Mouse (Mus musculus): ENCODE data around the gene Derl3.
A peak's percentile ranks its signal among the peaks of the same experiment; 100 is the strongest.

Gene Derl3

DNA sequence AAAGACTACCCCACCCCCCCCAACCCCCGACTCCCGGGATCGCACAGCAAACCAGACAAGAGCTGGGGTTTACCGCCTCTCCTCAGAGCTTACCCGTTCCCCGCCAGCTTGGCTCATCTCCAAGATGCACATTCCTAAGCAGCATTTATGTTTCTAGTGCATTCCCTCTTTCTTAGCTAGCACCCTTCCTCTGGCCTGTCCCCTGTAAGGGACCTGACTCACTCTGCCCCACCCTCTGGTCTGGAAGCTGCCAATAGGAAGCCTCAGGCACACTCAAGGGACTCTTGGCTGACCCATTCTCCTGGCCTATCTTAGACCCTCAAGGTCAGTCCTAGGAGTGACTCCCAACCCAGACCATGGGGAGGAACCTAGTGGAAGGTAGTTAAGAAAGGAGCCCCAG lies 37.1 kb downstream of the Derl3 start:
- peaks cover 45% of the 10 kb centered on the region for H3K36me3 ChIP-seq (ENCODE audit: insufficient read depth, low read length)
- TF ChIP-seq POU5F1 (IDR thresholded peaks at IDR 0.05; ENCODE audit: borderline replicate concordance, low read length) = no peak
- no peak for TF ChIP-seq NANOG (IDR thresholded peaks at IDR 0.05; ENCODE audit: borderline replicate concordance, low read length)
- TF ChIP-seq CTCF (conservative IDR thresholded peaks at IDR 0.05; ENCODE audit: low read length) = no peak
- peak overlapping the region; percentile 61 for H3K4me3 ChIP-seq (replicated peaks; ENCODE audit: low read length)
- peaks cover 73% of the 10 kb centered on the region for H3K4me1 ChIP-seq (replicated peaks; ENCODE audit: low read depth, low read length)
- H3K9me3 ChIP-seq (ENCODE audit: low read length) = no peaks in the 10 kb centered on the region
- peaks cover 12% of the 10 kb centered on the region; the same call in 1 of the 2 replicates for H3K27me3 ChIP-seq (ENCODE audit: insufficient read depth, low read length)

DNA sequence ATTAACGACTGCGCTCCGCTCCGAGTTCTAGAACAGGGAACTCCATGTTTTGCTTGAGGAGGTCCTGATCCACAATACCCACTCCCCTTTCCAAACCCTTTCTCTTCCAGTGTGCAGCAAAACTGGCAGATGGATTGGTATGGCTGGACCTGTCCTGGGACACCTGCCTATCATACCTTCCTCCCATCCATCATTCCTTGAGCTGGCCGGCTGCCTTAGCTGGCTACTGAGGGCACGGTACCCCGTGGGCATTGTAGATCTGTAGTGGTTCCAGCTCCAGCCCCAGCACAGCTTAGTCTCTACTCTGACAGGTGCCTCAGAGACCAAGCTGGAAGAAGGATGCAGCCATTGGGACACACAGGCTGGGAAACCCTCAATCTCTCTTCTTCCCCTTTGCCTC lies 38.1 kb downstream of the Derl3 start:
- Histone ChIP-seq H3K9me3 (ENCODE audit: low read length) (no peaks in the 10 kb centered on the region), H3K36me3 (ENCODE audit: insufficient read depth, low read length) (peaks cover 37% of the 10 kb centered on the region), H3K27me3 (ENCODE audit: insufficient read depth, low read length) (peaks cover 12% of the 10 kb centered on the region; the same call in 1 of the 2 replicates), H3K4me3 (replicated peaks; ENCODE audit: low read length) (peak overlapping the region; percentile 90), H3K4me1 (replicated peaks; ENCODE audit: low read depth, low read length) (peaks cover 71% of the 10 kb centered on the region)
- TF ChIP-seq CTCF (conservative IDR thresholded peaks at IDR 0.05; ENCODE audit: low read length) (no peak), NANOG (IDR thresholded peaks at IDR 0.05; ENCODE audit: borderline replicate concordance, low read length) (no peak), POU5F1 (IDR thresholded peaks at IDR 0.05; ENCODE audit: borderline replicate concordance, low read length) (no peak)

- Histone ChIP-seq H3K4me1 (replicated peaks; ENCODE audit: low read depth, low read length) (peaks cover 69% of the 10 kb centered on the region), H3K36me3 (ENCODE audit: insufficient read depth, low read length) (peaks cover 37% of the 10 kb centered on the region), H3K9me3 (ENCODE audit: low read length) (no peaks in the 10 kb centered on the region), H3K27me3 (ENCODE audit: insufficient read depth, low read length) (peaks cover 12% of the 10 kb centered on the region; the same call in 1 of the 2 replicates), H3K4me3 (replicated peaks; ENCODE audit: low read length) (peak overlapping the region; percentile 90)
- TF ChIP-seq CTCF (conservative IDR thresholded peaks at IDR 0.05; ENCODE audit: low read length) = no peak
- TF ChIP-seq NANOG (IDR thresholded peaks at IDR 0.05; ENCODE audit: borderline replicate concordance, low read length) = no peak
- no peak for TF ChIP-seq POU5F1 (IDR thresholded peaks at IDR 0.05; ENCODE audit: borderline replicate concordance, low read length)
Measured at GRCm38 (mm10) chr10:75932081-75932678, 39.0 kb downstream of the Derl3 start.

GRCm38 (mm10) chr10:75932891-75933290 lies 39.7 kb downstream of the Derl3 start, which contains the start of gene Chchd10:
TSS of gene Chchd10 (plus strand) at chr10:75933130.
- H3K4me1 ChIP-seq (replicated peaks; ENCODE audit: low read depth, low read length) = peaks cover 66% of the 10 kb centered on the region
- H3K36me3 ChIP-seq (ENCODE audit: insufficient read depth, low read length) = peaks cover 33% of the 10 kb centered on the region
- peaks cover 12% of the 10 kb centered on the region; the same call in 1 of the 2 replicates for H3K27me3 ChIP-seq (ENCODE audit: insufficient read depth, low read length)
- no peaks in the 10 kb centered on the region for H3K9me3 ChIP-seq (ENCODE audit: low read length)
- TF ChIP-seq CTCF (conservative IDR thresholded peaks at IDR 0.05; ENCODE audit: low read length) (no peak), NANOG (IDR thresholded peaks at IDR 0.05; ENCODE audit: borderline replicate concordance, low read length) (no peak)
- H3K4me3 ChIP-seq (replicated peaks; ENCODE audit: low read length) = peak within 1 kb of the TSS; percentile 90

- no peak for TF ChIP-seq NANOG (IDR thresholded peaks at IDR 0.05; ENCODE audit: borderline replicate concordance, low read length)
- no peak for TF ChIP-seq CTCF (conservative IDR thresholded peaks at IDR 0.05; ENCODE audit: low read length)
- TF ChIP-seq POU5F1 (IDR thresholded peaks at IDR 0.05; ENCODE audit: borderline replicate concordance, low read length) = no peak
- peaks cover 70% of the 10 kb centered on the region for H3K4me1 ChIP-seq (replicated peaks; ENCODE audit: low read depth, low read length)
- H3K36me3 ChIP-seq (ENCODE audit: insufficient read depth, low read length) = peaks cover 29% of the 10 kb centered on the region
Measured at GRCm38 (mm10) chr10:75934991-75935390, 41.8 kb downstream of the Derl3 start.

GRCm38 (mm10) chr10:75935680-75936541 lies 42.7 kb downstream of the Derl3 start, which contains the start of gene Mmp11:
TSS of gene Mmp11 (minus strand) at chr10:75936496.
- Histone ChIP-seq H3K4me1 (replicated peaks; ENCODE audit: low read depth, low read length) (peaks cover 70% of the 10 kb centered on the region), H3K27me3 (ENCODE audit: insufficient read depth, low read length) (peaks cover 4% of the 10 kb centered on the region; the same call in 1 of the 2 replicates), H3K36me3 (ENCODE audit: insufficient read depth, low read length) (peaks cover 36% of the 10 kb centered on the region), H3K4me3 (replicated peaks; ENCODE audit: low read length) (peak within 1 kb of the TSS; percentile 97), H3K9me3 (ENCODE audit: low read length) (no peaks in the 10 kb centered on the region)
- no peak for TF ChIP-seq CTCF (conservative IDR thresholded peaks at IDR 0.05; ENCODE audit: low read length)
- no peak for TF ChIP-seq POU5F1 (IDR thresholded peaks at IDR 0.05; ENCODE audit: borderline replicate concordance, low read length)
- no peak for TF ChIP-seq NANOG (IDR thresholded peaks at IDR 0.05; ENCODE audit: borderline replicate concordance, low read length)

More at GRCm38 (mm10) chr10:75934991-75935390, 41.8 kb downstream of the Derl3 start:
- Histone ChIP-seq H3K27me3 (ENCODE audit: insufficient read depth, low read length) (peaks cover 12% of the 10 kb centered on the region; the same call in 1 of the 2 replicates), H3K9me3 (ENCODE audit: low read length) (no peaks in the 10 kb centered on the region), H3K4me3 (replicated peaks; ENCODE audit: low read length) (peak overlapping the region; percentile 97)

DNA sequence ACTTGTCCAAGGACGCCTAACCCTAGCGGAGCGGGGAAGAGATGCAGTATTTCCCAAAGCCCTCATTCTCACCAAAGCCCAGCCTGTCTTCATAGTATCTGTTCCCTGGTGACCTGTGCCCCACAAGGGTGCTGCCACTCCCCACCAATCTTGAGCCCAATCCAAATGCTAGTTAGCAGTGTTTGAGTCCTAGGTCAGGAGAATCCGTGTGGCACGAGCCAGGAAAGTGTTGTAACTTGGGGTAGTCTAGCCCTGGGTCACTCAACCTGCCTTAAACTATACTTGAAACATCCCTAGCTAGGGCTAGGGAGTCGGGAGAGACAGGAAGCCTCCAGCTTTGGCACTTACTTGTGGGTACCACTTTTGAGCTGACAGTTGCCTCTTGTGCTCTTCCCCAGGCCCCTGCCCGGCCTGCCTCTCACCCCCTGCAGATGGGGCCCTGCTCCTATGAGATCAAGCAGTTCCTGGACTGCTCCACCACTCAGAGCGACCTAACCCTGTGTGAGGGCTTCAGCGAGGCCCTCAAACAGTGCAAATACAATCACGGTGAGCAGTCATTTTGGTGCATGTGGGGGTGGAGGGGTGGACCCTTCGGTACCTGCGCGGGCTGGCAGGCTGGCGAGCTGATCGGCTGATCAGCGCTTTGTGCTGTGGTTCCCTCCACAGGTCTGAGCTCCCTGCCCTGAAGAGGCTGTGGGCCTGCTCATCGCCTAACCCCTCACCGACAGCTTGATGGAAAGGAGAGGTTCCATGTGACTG lies 43.9 kb downstream of the Derl3 start:
- no peak for TF ChIP-seq CTCF (conservative IDR thresholded peaks at IDR 0.05; ENCODE audit: low read length)
- TF ChIP-seq NANOG (IDR thresholded peaks at IDR 0.05; ENCODE audit: borderline replicate concordance, low read length) = no peak
- no peak for TF ChIP-seq POU5F1 (IDR thresholded peaks at IDR 0.05; ENCODE audit: borderline replicate concordance, low read length)
- Histone ChIP-seq H3K36me3 (ENCODE audit: insufficient read depth, low read length) (peaks cover 36% of the 10 kb centered on the region), H3K9me3 (ENCODE audit: low read length) (no peaks in the 10 kb centered on the region), H3K4me1 (replicated peaks; ENCODE audit: low read depth, low read length) (peaks cover 71% of the 10 kb centered on the region), H3K27me3 (ENCODE audit: insufficient read depth, low read length) (no peaks in the 10 kb centered on the region), H3K4me3 (replicated peaks; ENCODE audit: low read length) (peak overlapping the region; percentile 97)

All from E14TG2a.4 (cell line).